Mouse (Mus musculus) cortical plate, adult 2 months (tissue): ENCODE measurements around the gene Cuedc1.

ENCODE experiments used
- CTCF ChIP-seq: fragments of 200-500 bp; IDR thresholded peaks from 2 replicates; pipeline ENCODE4 v1.5.1; 2011; ENCODE audit warnings: mild to moderate bottlenecking, control low read depth, low read length; ENCODE audit not compliant: insufficient read depth; ENCODE audit errors: extremely low read depth
- POLR2A ChIP-seq: fragments of 200-500 bp; IDR thresholded peaks from 2 replicates; pipeline ENCODE4 v1.6.1; 2011; ENCODE audit warnings: mild to moderate bottlenecking, low read length, control low read depth; ENCODE audit not compliant: insufficient read depth; ENCODE audit errors: extremely low read depth

GRCm38 (mm10) chr11:88112078-88112477 is 14.2 kb downstream of the Cuedc1 start:
- TF ChIP-seq CTCF = no peak
- no peak for TF ChIP-seq POLR2A
